Mouse (Mus musculus) kidney, adult 2 months (tissue): Measurements from ENCODE around the gene Trim8. TPM values are rescaled to one million over a fixed set of nuclear protein-coding genes. Genes with fewer than 3 reads are reported as not detected.
A peak's percentile ranks its signal among the peaks of the same experiment; 100 is the strongest.

Experiments used
- DNase-seq: peaks from one replicate; pipeline ENCODE4 v3.0.0; 2021
- H3K27ac ChIP-seq: fragments of 200-500 bp; 2 replicates; pipeline ENCODE4 v1.5.1; 2012; ENCODE audit warnings: low read depth, low read length, control low read depth, inconsistent platforms; ENCODE audit not compliant: insufficient read depth
- H3K27me3 ChIP-seq: fragments of 200-500 bp; replicated peaks from 2 replicates; pipeline ENCODE4 v1.6.1; 2012; ENCODE audit warnings: mild to moderate bottlenecking, moderate library complexity, low read length, inconsistent platforms; ENCODE audit not compliant: control insufficient read depth, insufficient read depth
- H3K36me3 ChIP-seq: fragments of 200-500 bp; 2 replicates; pipeline ENCODE4 v1.6.1; 2012; ENCODE audit warnings: mild to moderate bottlenecking, moderate library complexity, low read length, inconsistent platforms; ENCODE audit not compliant: control insufficient read depth, insufficient read depth
- H3K4me1 ChIP-seq: fragments of 200-500 bp; 2 replicates; pipeline ENCODE4 v1.6.1; 2011; ENCODE audit warnings: low read length; ENCODE audit not compliant: control insufficient read depth, insufficient read depth
- H3K4me3 ChIP-seq: fragments of 200-500 bp; 2 replicates; pipeline ENCODE4 v1.5.1; 2011; ENCODE audit warnings: mild to moderate bottlenecking, low read depth, low read length, control low read depth; ENCODE audit not compliant: insufficient read depth
- CTCF ChIP-seq: fragments of 200-500 bp; conservative IDR thresholded peaks from 2 replicates; pipeline ENCODE4 v1.5.1; 2011; ENCODE audit warnings: low read depth, mild to moderate bottlenecking, control low read depth, low read length, moderate library complexity, mixed read lengths; ENCODE audit not compliant: insufficient read depth, insufficient read length
- POLR2A ChIP-seq: fragments of 200-500 bp; IDR thresholded peaks from one replicate; pipeline ENCODE4 v1.6.1; 2011; ENCODE audit warnings: low read depth, low read length, control low read depth
- WGBS: fragments of 180-500 bp; shearing (Covaris S2); methylation state at CpG from one replicate; pipeline ENCODE4 v1.1.7; 2018; 5-methylcytosine and 5-hydroxymethylcytosine counted together
- polyA plus RNA-seq: library from polyadenylated mRNA; depleted of rRNA; stranded (reverse); fragments of >200 nt; gene quantifications from 2 replicates; pipeline ENCODE4 v1.2.3, GENCODE M21; 2012

Gene Trim8
- polyA plus RNA-seq, 1 experiment, result 43.6 TPM

DNA sequence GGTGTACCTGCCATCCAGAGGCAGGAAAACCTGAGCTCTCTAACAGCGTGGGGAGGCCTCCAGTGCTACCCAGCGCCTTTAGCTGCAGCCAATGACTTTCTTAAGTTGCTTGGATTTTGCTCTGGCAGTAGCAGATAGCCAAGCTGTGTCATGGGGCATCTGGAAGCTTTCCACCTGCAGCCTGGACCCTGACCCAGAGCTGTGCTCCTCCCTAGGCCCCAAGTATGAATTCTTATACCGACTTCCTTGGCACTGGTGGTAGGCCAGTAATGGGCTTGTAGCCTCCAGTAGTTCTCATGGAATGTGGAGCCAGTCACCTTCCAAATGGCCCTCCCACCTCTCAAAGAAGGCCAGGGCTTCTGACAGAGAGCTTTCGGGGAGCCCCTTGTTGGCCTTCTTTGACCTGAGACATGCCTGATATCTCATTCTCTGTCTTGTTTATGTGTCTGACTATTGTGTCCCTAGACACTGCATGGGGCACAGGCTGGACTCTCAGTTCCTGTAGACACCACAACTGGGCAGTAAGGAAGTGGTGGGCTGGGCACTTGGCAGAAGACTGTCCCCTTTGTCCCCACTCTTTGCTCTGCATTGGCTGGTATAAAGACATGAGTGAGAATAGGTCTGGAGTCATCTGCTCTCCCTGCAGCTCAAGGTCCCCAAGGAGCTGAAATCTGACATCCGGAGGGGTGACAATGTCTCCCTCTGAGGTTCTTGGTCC lies 45.3 kb upstream of the Trim8 start:
- 0 out of 2 replicates have a peak, but pooled peaks cover 1% of the 10 kb centered on the region for H3K36me3 ChIP-seq
- 47% methylated on average over 5 of the region's 5 CpGs for WGBS
- H3K27ac ChIP-seq, result peak overlapping the region; percentile 74
- TF ChIP-seq POLR2A (no peak), CTCF (no peak)
- peaks cover 61% of the 10 kb centered on the region for H3K4me1 ChIP-seq
- peak; percentile 93 for DNase-seq
- no peak overlapping the region for H3K4me3 ChIP-seq
- H3K27me3 ChIP-seq, result no peaks in the 10 kb centered on the region

- no peak for TF ChIP-seq CTCF
- no peak for TF ChIP-seq POLR2A
- Histone ChIP-seq H3K4me1 (peaks cover 47% of the 10 kb centered on the region), H3K27me3 (no peaks in the 10 kb centered on the region), H3K27ac (peak overlapping the region; percentile 1; the same call in 1 of the 2 replicates), H3K36me3 (0 out of 2 replicates have a peak, but pooled peaks cover 1% of the 10 kb centered on the region), H3K4me3 (no peak overlapping the region)
- DNase-seq, result no peak
- WGBS, result 63% methylated on average over 5 of the region's 5 CpGs
Measured at GRCm38 (mm10) chr19:46457798-46458197, 43.7 kb upstream of the Trim8 start.

GRCm38 (mm10) chr19:46459256-46459655 lies 42.2 kb upstream of the Trim8 start:
- Histone ChIP-seq H3K27me3 (no peaks in the 10 kb centered on the region), H3K27ac (peak overlapping the region; percentile 73), H3K4me3 (no peak overlapping the region), H3K36me3 (no peaks in the 10 kb centered on the region), H3K4me1 (peaks cover 38% of the 10 kb centered on the region)
- no peak for TF ChIP-seq POLR2A
- no peak for TF ChIP-seq CTCF
- no peak for DNase-seq
- 46% methylated on average over 10 of the region's 10 CpGs for WGBS

DNA sequence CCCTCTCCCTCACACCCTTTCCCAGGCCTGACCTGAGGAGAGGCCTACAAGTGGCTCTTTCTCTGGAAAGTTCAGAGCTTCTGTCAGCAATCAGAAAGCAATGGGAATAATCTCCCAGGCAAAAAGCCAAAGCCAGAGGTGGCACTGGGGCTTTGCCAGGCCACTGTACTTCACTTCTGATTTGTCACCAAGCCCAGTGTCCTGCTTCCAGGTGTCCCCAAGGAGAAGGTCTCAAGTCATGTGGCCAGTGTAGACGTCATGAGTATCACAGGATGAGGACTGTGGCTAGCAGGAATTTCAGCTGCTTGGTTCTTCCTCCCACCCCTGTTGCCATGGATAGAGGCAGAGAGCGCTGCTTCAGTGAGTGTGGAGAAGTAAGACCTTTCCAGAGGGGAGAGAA lies 41.6 kb upstream of the Trim8 start:
- DNase-seq, result peak; percentile 68
- H3K4me1 ChIP-seq, result peaks cover 33% of the 10 kb centered on the region
- peak overlapping the region; percentile 64; the same call in 1 of the 2 replicates for H3K27ac ChIP-seq
- H3K36me3 ChIP-seq, result no peaks in the 10 kb centered on the region
- 51% methylated on average over 2 of the region's 2 CpGs for WGBS
- TF ChIP-seq POLR2A (no peak), CTCF (no peak)
- no peaks in the 10 kb centered on the region for H3K27me3 ChIP-seq
- no peak overlapping the region for H3K4me3 ChIP-seq

DNA sequence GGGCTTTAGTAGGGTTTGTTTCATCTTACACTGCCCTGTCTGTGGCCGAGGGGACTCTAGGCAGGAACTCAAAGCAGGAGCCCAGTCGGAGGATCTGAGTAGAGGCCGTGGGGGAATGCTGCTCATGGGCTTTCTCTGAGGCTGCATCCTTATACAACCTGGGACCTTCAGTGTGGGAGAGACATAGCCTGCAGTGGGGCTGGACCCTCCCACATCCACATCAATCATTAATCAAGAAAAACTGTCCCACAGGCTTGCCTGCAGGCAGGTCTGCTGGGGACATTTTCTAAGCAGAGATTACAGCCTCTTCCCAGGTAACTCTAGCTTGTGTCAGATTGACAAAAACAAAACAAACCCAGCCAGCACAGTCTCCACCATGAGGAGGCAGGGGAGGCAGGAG lies 38.9 kb upstream of the Trim8 start:
- H3K36me3 ChIP-seq, result no peaks in the 10 kb centered on the region
- H3K27me3 ChIP-seq, result no peaks in the 10 kb centered on the region
- DNase-seq, result peak; percentile 76
- H3K27ac ChIP-seq, result no peak overlapping the region
- H3K4me1 ChIP-seq, result peaks cover 20% of the 10 kb centered on the region
- TF ChIP-seq POLR2A (no peak), CTCF (no peak)
- WGBS, result 50% methylated on average over 3 of the region's 3 CpGs
- H3K4me3 ChIP-seq, result no peak overlapping the region

GRCm38 (mm10) chr19:46463446-46463845 lies 38.1 kb upstream of the Trim8 start:
- peaks cover 20% of the 10 kb centered on the region for H3K4me1 ChIP-seq
- 98% methylated on average over 4 of the region's 4 CpGs for WGBS
- H3K4me3 ChIP-seq, result no peak overlapping the region
- H3K27ac ChIP-seq, result no peak overlapping the region
- no peak for TF ChIP-seq POLR2A
- TF ChIP-seq CTCF, result no peak
- no peaks in the 10 kb centered on the region for H3K36me3 ChIP-seq
- DNase-seq, result no peak
- H3K27me3 ChIP-seq, result no peaks in the 10 kb centered on the region

- TF ChIP-seq CTCF, result no peak
- TF ChIP-seq POLR2A, result no peak
- DNase-seq, result no peak
- Histone ChIP-seq H3K4me3 (no peak overlapping the region), H3K27ac (no peak overlapping the region), H3K36me3 (no peaks in the 10 kb centered on the region), H3K4me1 (peaks cover 11% of the 10 kb centered on the region), H3K27me3 (no peaks in the 10 kb centered on the region)
- WGBS, result 43% methylated on average over 6 of the region's 6 CpGs
Measured at GRCm38 (mm10) chr19:46466160-46466559, 35.3 kb upstream of the Trim8 start.
